Mouse (Mus musculus): ENCODE data around the gene Ifrd2. TPM values are rescaled to one million over a fixed set of nuclear protein-coding genes. Genes with fewer than 3 reads are reported as not detected.

Gene Ifrd2
- total RNA-seq, 2 experiments from 2014 or later = 11.1 to 13.3 TPM

GRCm38 (mm10) chr9:107593101-107593976, 5.9 kb downstream of the Ifrd2 start:
- no peak for DNase-seq (ENCODE audit: low spot score in 2 of 2)
- intact Hi-C loops (cut with DNase I) = no loop called here

- DNase-seq (ENCODE audit: low spot score in 2 of 2) = no peak
- intact Hi-C loops (cut with DNase I) = no loop called here
Measured at GRCm38 (mm10) chr9:107594281-107595062, 7.0 kb downstream of the Ifrd2 start.

GRCm38 (mm10) chr9:107596619-107597569, 9.5 kb downstream of the Ifrd2 start:
- intact Hi-C loops (cut with DNase I) = no loop called here
- no peak for DNase-seq (ENCODE audit: low spot score in 2 of 2)

- no peak for DNase-seq (ENCODE audit: low spot score in 2 of 2)
- intact Hi-C loops (cut with DNase I) = no loop called here
Measured at GRCm38 (mm10) chr9:107598385-107598784, 10.9 kb downstream of the Ifrd2 start.

- DNase-seq (ENCODE audit: low spot score in 2 of 2) = no peak
- intact Hi-C loops (cut with DNase I) = no loop called here
Measured at GRCm38 (mm10) chr9:107599433-107599832, 12.0 kb downstream of the Ifrd2 start.

- intact Hi-C loops (cut with DNase I) = loop anchor here (5.0 kb wide), 1 partner anchor 137 kb away; no protein-coding TSS in a partner anchor
- peak in 1 of 2 experiments; percentile 69 for DNase-seq (ENCODE audit: low spot score in 2 of 2)
Measured at GRCm38 (mm10) chr9:107599842-107600241, 12.4 kb downstream of the Ifrd2 start.

GRCm38 (mm10) chr9:107600745-107601144, 13.3 kb downstream of the Ifrd2 start:
- intact Hi-C loops (cut with DNase I) = loop anchor here (5.0 kb wide), 1 partner anchor 137 kb away; no protein-coding TSS in a partner anchor
- no peak for DNase-seq (ENCODE audit: low spot score in 2 of 2)

GRCm38 (mm10) chr9:107601275-107601674, 13.8 kb downstream of the Ifrd2 start:
- no peak for DNase-seq (ENCODE audit: low spot score in 2 of 2)
- intact Hi-C loops (cut with DNase I) = loop anchor here (5.0 kb wide), 1 partner anchor 136 kb away; no protein-coding TSS in a partner anchor

- DNase-seq (ENCODE audit: low spot score in 2 of 2) = peak; percentile 86 to 90
- intact Hi-C loops (cut with DNase I) = loop anchor here (1.0 to 5.0 kb wide), 3 partner anchors 42 to 135 kb away; no protein-coding TSS in a partner anchor
Measured at GRCm38 (mm10) chr9:107602068-107602648, 14.7 kb downstream of the Ifrd2 start.

- intact Hi-C loops (cut with DNase I) = loop anchor here (5.0 kb wide), 1 partner anchor 134 kb away; no protein-coding TSS in a partner anchor
- DNase-seq (ENCODE audit: low spot score in 2 of 2) = no peak
Measured at GRCm38 (mm10) chr9:107603251-107603650, 15.8 kb downstream of the Ifrd2 start.

- intact Hi-C loops (cut with DNase I) = no loop called here
- no peak for DNase-seq (ENCODE audit: low spot score in 2 of 2)
Measured at GRCm38 (mm10) chr9:107605041-107605661, 17.7 kb downstream of the Ifrd2 start.

- no peak for DNase-seq (ENCODE audit: low spot score in 2 of 2)
- intact Hi-C loops (cut with DNase I) = no loop called here
Measured at GRCm38 (mm10) chr9:107606591-107606990, 19.1 kb downstream of the Ifrd2 start.

GRCm38 (mm10) chr9:107607036-107607435, 19.6 kb downstream of the Ifrd2 start:
- no peak for DNase-seq (ENCODE audit: low spot score in 2 of 2)
- intact Hi-C loops (cut with DNase I) = no loop called here

- intact Hi-C loops (cut with DNase I) = no loop called here
Measured at GRCm38 (mm10) chr9:107607653-107608245, 20.3 kb downstream of the Ifrd2 start.

GRCm38 (mm10) chr9:107608741-107609432, 21.4 kb downstream of the Ifrd2 start, which contains the start of gene Sema3b:
Sema3b (minus strand) TSS chr9:107609229.
- intact Hi-C loops (cut with DNase I) = no loop called here
- no peak for DNase-seq (ENCODE audit: low spot score in 2 of 2)

More at GRCm38 (mm10) chr9:107607653-107608245, 20.3 kb downstream of the Ifrd2 start:
- no peak for DNase-seq (ENCODE audit: low spot score in 2 of 2)

GRCm38 (mm10) chr9:107609433-107609830, 22.0 kb downstream of the Ifrd2 start:
- no peak for DNase-seq (ENCODE audit: low spot score in 2 of 2)
- intact Hi-C loops (cut with DNase I) = no loop called here

- DNase-seq (ENCODE audit: low spot score in 2 of 2) = peak in 1 of 2 experiments; percentile 78
- intact Hi-C loops (cut with DNase I) = no loop called here
Measured at GRCm38 (mm10) chr9:107611456-107612190, 24.2 kb downstream of the Ifrd2 start.
